Mouse (Mus musculus) monocyte, adult 5-6 weeks (primary cell): ENCODE data around the gene Scly. TPM values are rescaled to one million over a fixed set of nuclear protein-coding genes. Genes with fewer than 3 reads are reported as not detected.

Source experiments
- ATAC-seq: fragments of 153-309, 156-312 bp; replicated peaks from 2 replicates; pipeline ENCODE4 v1.8.0; 2017; ENCODE audit warnings: mild to moderate bottlenecking; ENCODE audit not compliant: low TSS enrichment, insufficient number of reproducible peaks, severe bottlenecking, poor library complexity, low FRiP score
- total RNA-seq: library from RNA; stranded (forward); fragments of 200-1000, 200-491, 200-594 nt; gene quantifications from 3 replicates; pipeline ENCODE4 v1.2.3, GENCODE M21; 2017

The Scly gene
- total RNA-seq, 1 experiment from 2014 or later = 18.4 TPM

DNA sequence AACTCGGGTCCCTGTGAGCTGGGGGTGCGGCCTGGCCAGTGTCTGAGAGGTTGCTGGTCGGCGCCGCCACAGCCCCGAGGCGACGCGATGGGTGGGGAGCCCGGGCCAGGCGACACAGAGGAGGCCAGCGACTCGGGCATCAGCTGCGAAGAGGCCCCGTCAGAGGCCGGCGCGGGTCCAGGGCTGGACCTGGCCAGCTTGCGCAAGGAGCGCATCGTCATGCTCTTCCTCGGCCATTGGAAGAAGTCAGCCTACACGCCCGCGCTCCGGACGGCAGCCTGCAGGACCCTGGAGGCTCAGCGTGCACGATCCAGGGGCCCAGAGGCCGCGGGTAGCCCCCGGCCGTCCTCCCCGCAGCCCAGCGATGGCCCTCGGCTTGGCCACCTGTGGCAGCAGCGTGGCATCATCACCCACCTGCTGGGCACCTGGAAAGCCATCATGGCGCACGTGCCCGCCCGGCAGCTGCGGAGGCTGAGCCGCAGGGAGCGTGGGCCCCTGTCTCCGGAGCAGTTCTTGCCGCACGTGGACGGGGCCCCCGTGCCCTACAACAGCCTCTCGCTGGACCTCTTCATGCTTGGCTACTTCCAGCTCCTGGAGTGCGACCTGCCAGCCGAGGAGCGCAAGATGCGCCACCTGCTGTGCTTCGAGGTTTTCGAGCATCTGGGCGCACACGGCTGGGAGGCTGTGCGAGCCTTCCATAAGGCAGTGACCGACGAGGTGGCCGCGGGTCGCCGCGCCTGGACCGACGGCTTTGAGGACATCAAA, 47.0 kb downstream of the Scly start:
- no peak for ATAC-seq

DNA sequence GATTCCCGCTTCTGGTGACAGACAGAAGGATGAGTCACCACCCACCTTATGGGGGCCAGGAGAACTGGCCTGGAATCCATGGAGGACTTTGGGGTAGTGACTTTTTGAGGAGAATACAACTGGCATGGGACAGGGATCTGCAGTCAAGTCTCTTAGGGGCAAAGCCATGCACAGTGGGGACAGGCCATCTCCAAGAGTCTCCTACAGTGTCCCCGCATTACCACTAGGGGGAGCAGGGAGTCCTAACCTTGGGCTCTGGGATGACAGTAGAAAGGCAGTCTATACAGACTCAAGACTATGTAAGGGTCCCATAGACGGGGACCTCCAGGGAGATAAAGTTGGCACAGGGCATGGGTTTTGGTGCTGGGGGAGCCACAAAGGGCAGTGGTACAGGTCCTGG, 48.8 kb downstream of the Scly start:
- ATAC-seq = peak; percentile 83

DNA sequence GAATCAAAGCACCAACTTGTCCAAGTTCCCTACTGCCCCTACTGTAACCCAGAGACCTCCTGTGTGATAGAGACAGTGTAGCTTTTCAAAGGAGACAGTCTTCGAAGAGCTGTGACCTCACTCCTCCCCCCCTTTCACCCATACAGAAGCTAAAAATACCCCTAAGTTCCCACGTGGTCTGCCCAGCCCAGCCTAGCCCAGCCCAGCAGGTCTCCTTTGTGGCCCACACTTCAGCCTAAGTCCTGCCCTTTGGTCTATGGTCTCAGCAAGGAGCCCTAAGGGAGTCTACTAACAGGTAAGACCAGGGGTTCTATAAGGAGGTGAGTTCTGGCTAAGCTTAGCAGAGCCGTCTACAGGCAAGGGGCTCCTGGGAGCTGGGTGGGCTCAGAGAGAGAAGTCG, 52.7 kb downstream of the Scly start, which contains the start of gene Klhl30:
Gene Klhl30 (plus strand): TSS at position 176 of the 400 bp plus-strand sequence.
- ATAC-seq = no peak

DNA sequence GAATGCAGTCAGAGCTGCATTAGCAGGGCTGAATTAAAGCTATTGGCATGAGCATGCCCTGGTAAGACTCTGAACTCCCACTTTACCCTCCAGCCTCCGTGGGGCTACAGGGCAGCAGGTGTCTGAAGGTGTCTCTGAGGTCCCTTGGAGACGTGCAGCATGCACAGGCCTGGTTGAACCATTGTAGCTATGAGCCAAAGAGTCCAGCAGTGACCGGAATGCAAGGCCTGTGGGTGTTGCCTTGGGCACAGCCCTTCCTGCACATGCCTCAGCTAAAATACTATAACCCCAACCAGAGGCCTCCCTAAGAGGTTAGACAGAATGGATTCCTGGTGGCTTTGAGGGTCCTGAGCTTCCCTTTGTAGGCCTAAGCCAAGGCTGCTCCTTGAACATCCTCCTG, 53.1 kb downstream of the Scly start:
- no peak for ATAC-seq

DNA sequence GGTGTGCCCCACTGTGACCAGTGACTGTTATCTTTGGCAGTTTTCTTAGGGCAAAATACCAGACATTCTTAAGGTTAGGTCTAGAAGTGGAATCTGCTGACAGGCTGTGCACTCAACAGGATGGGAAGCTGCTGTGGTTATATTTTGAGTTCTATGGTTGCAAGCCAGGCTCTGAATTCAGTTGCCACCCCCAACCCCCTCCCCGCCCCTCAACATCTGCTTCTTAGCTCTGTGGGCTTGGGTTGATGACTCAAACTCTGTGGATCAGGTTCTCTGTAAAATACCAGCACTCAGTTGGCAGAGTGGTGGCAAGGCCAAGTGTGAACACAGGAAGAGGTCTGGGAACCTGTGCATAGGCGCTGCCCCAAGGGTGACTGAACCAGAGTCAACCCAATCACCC, 54.1 kb downstream of the Scly start:
- ATAC-seq = no peak

DNA sequence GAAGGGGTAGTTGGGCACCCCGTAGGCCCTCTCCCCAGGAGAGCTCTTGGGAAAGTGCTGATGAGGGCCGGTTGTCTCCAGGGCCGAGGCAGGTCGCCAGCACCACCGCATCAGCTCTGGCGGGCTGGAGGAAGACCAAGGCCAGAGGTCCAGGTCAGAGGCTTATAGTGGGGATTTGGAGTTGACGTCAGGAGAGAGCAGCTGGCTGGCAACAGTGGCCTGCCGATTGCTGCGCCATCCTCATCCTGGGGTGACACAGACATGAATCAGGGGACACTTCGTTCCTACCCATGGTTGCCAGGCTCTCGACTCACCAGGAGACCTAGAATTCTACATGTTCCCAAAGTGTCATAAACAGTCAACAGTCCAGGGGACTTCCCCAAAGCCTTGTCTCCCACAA, 58.0 kb downstream of the Scly start:
- ATAC-seq = no peak

DNA sequence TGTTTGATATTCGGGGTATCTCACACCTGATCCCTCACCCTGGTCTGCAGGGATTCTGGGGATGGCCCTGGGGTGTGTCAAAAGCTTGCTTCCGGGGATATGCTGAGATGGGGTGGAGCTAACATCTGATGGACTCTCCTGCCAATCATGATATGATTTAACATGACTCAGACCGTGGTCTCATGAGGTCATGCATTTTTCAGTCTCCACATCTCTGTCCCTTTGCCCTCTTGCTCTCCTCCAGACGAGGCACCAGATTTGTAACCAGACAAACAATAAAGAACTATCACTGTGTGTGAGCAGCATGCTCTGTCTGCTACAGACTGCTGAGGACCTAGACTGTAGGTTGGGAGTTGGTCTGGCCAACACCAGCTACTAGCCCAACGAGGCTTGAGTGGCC, 64.0 kb downstream of the Scly start:
- ATAC-seq = no peak

DNA sequence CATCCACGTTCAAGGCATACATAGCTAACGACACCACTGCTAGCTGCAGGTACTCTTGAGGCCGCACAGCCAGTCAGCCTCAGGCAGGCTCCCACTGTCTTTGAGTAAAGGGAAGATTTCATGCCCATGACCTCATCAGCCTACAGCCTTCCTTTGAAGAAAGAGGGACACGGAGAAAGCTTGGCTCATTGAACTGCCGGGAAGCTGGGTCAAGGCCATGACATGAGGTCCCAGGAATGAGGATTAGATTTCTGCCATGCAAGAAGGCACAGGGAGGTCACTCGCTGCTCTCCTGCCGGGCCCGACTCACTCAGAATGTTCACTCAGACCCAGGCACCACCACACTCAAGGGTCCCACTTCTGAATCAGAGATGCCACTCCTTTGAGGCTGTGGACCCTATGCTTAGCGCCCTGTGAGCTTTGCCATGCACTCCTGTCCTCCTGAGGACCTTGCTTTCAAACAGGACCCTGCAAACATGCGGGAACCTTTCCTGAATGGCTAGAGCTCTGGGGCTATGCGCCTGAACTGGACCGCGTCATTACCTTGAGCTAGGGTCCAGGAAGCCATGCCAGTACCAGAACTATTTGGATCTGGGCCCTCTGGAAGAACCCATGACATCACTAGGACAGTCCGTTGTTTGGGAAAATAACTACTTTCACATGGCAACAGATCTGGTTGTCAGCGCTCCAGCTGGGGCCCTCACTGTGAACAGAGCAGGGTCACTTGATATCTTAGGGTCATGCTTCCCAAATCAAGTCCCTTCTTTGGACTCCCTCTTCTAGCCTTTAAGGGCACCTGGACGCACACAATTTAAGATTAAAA, 66.9 kb downstream of the Scly start:
- no peak for ATAC-seq

DNA sequence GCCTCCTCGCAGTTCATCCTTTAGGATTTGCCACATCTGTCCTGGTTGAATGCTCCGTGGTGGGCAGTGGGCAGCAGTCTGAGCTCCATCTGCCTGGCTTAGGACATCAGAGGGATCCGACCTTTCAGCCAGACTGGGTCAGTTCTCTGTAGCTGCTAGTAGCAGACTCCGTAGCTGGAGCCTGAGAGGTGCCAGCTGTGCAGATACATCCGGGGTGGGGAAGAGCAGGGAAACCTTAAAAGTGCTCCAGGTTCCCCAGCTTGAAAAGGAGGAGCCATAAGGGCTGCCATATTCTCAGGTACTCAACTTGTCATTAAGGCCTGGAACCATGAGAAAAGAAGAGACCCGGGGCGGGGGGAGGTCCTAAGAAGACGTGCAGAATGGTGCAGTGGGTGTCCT, 67.7 kb downstream of the Scly start:
- no peak for ATAC-seq

DNA sequence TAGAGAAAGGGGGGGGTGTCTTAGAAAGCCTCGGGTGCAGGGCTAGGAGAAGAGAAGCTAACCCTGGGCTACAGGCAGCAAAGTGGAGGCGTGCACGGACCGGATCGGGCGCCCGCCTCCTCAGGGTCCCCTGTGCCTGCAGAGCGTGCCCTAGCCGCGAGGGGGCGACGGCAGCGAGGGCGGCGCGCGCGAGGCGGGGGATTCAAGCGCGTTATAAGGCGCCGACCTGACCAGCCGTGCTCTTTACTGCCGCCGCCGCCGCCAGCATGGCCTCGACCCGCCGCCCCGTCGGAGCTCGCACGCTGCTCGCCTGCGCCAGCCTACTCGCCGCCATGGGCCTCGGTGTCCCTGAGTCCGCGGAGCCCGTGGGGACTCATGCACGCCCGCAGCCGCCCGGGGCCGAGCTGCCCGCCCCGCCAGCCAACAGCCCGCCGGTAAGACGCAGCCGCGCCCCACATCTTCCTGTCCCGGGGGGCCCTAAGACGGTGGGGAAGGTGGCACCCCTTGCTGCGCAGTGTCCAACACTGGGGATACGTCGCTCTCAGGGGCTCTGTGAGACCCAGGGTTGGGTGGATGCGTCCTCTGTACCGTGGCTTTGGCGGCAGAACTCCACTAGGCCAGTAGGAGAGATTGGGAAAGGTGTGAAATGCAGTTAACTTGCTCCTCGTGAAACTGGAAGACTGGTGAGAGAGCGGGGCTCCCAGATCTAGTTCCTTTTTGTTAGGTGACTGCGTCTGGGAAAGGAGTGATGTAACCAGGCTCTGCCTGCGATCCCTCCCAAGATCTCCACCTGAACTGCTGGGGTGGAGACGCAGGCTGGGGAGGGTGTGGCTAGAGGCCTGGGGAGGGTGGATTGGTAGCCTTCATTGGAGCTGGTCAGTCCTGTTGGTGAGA, 68.3 kb downstream of the Scly start, which contains the start of gene Erfe:
Gene Erfe (plus strand): TSS at position 216 of the 894 bp plus-strand sequence.
- ATAC-seq = no peak

DNA sequence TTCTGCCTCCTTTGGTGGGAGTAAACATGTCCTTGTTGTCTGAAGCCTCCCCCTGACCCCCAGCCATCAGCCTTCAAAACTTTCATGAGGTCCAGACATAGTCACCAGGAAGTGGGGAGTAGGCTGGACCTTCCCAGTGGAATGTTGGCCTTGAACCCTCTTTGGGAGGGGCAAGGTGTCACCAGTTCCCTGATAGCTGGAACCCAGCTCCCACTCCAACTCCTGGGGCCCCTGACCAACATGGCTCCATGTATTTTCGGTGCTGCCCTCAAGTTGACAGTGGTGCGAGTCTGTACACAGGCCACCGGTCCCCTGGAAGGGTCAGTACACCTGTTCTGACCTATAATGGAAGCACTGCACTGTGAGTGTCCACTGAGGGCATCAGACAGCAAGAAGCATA, 69.2 kb downstream of the Scly start:
- no peak for ATAC-seq

DNA sequence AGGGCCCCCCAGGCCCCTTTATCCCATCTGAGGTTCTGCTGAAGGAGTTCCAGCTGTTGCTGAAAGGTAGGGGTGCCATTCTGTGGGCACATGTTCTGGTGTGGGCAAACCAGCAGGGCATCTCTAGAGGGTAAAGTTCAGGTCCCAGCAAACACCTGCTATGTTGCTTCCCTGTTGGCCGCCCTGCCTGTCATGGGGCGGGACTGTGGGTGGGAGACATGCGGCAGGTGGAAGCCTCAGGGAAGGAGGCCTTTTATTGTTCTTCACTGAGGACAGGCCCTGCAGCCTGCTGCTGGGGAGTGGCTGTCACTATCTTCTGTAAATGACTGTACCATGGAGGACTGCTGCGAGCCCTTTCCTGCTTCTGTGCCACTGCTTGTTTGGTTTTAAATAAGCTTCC, 71.3 kb downstream of the Scly start:
- ATAC-seq = no peak

DNA sequence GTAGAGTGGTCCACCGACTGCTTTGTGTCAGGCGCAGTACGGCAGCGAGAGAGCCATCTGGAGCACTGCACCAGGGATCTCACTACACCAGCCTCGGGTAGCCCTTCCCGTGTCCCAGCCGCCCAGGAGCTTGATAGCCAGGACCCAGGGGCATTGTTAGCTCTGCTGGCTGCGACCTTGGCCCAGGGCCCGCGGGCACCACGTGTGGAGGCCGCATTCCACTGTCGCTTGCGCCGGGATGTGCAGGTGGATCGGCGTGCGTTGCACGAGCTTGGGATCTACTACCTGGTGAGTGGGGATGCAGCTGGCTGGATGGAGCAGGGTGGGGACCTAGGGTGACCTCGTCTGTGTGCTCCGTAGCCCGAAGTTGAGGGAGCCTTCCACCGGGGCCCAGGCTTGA, 71.9 kb downstream of the Scly start:
- ATAC-seq = no peak

Other genes with a start within 250 kb of the Scly start
- gene Rbm44, start 153.2 kb upstream of the Scly start, total RNA-seq = 0.19 to 0.29 TPM (median 0.21 TPM) in 3 replicates
- 15.7 to 28.1 TPM (median 26.3 TPM) in 3 replicates for gene Ramp1, start 118.5 kb upstream of the Scly start, total RNA-seq
- gene Ube2f, start 48.0 kb upstream of the Scly start, total RNA-seq = 75.0 to 85.6 TPM (median 83.2 TPM) in 3 replicates
- not detected in 3 replicates for gene Espnl, start 23.7 kb downstream of the Scly start, total RNA-seq
- gene Klhl30, start 52.7 kb downstream of the Scly start, total RNA-seq = 1.2 to 11.7 TPM (median 3.0 TPM) in 3 replicates
- 0.29 to 0.48 TPM in 2 of 3 replicates, not detected in the other for gene Erfe, start 68.1 kb downstream of the Scly start, total RNA-seq
- gene Ilkap, start 100.5 kb downstream of the Scly start, total RNA-seq = 133 to 179 TPM (median 136 TPM) in 3 replicates
- gene Hes6, start 115.7 kb downstream of the Scly start, total RNA-seq = 11.5 to 23.5 TPM (median 13.5 TPM) in 3 replicates
- gene Per2, start 161.0 kb downstream of the Scly start, total RNA-seq = 2.8 to 12.0 TPM (median 3.1 TPM) in 3 replicates
- 4.4 to 6.2 TPM (median 5.6 TPM) in 3 replicates for gene Traf3ip1, start 196.3 kb downstream of the Scly start, total RNA-seq
- gene Asb1, start 242.2 kb downstream of the Scly start, total RNA-seq = 13.9 to 28.9 TPM (median 15.4 TPM) in 3 replicates